Mouse (Mus musculus) CH12F3 (cell line): ENCODE measurements around the gene Atg14.
"Not testable (repeated sequence)": the region's sequence is repeated elsewhere in the genome, so short reads cannot be mapped to it uniquely, and the experiment has no call there.

Source experiments
- in situ Hi-C: fragments of 300-500 bp; cut with MboI; formaldehyde crosslinking; loops from 2 replicates; pipeline ENCODE4 v1.14.3; 2020; ENCODE audit warnings: low sequenced_read_pairs

Gene Atg14

DNA sequence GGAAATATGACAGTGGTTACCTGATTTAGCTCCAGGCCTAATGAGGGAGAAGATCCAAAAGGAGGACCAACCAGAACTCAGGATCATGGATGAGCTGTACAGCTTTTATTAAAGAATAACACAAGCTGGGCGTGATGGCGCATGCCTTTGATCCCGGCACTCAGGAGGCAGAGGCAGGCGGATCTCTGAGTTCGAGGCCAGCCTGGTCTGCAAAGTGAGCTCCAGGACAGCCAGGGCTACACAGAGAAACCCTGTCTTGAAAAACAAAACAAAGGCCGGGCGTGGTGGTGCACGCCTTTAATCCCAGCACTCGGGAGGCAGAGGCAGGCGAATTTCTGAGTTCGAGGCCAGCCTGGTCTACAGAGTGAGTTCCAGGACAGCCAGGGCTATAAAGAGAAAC, at the start of gene Atg14:
Atg14 (minus strand) TSS at position 101 of the 400 bp plus-strand sequence.
- in situ Hi-C loops = not testable (repeated sequence)

- in situ Hi-C loops = no loop called here
Observed at GRCm38 (mm10) chr14:47618891-47619290, 48.4 kb upstream of the Atg14 start.

- in situ Hi-C loops = no loop called here
Observed at GRCm38 (mm10) chr14:47613254-47613653, 42.8 kb upstream of the Atg14 start.

DNA sequence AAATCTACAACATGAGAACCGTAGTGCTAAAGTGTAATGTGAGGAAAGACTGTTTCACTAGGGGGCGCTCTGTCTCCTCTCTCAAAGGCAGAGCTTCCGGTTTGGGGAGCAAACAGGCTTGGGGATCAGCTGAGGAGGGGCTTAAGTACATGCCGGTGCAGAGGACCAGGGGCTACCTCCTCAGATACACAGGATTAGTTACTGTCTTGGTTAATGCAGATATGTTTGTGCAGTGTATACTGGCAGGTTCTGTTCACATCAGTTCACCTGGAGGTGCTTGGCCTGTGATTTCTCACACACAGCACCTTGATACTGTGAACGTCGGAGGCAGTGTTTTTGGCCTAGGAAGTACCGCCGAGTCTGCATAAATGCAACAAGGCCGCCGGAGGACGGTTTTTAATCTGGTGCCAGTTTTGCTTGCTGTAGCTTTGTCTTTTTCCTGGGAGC, 27.5 kb upstream of the Atg14 start:
- in situ Hi-C loops = loop anchor here (25.0 kb wide), 1 partner anchor 764 kb away; no protein-coding TSS in a partner anchor

DNA sequence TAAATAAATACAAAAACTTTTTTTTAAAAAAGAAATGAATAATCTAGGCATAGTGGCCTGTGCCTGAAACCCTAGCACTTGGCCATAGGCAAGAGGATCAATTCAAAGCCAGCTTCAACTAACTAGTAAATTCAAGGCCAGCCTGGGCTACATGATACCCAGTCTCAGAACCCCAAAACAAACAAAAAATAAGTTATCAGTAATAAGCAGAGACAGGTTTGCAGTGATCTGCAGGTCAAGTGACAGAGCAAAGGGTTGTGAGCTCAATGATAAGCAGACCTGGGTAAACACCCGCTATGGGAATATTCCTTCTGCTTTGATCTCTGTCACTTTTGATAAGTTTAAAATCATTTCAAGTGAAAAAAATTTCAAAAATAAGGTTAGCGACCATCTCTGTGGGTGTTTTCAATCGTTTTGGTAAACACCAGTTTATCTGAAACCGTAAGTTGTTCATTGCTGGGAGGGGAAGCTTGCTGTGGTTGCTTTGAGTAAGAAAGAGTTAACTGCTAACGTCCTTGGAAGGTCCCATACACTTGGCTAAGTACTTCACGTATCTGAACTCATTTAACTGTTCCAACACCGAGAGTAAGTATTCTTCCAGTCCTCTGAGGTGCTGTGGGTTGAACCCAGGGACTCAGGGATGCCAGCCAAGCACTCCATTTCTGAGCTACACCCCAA, 24.1 kb upstream of the Atg14 start:
- in situ Hi-C loops = loop anchor here (25.0 kb wide), 1 partner anchor 768 kb away; no protein-coding TSS in a partner anchor

- in situ Hi-C loops = loop anchor here (25.0 kb wide), 1 partner anchor 772 kb away; no protein-coding TSS in a partner anchor
Observed at GRCm38 (mm10) chr14:47590391-47590975, 20.0 kb upstream of the Atg14 start.

DNA sequence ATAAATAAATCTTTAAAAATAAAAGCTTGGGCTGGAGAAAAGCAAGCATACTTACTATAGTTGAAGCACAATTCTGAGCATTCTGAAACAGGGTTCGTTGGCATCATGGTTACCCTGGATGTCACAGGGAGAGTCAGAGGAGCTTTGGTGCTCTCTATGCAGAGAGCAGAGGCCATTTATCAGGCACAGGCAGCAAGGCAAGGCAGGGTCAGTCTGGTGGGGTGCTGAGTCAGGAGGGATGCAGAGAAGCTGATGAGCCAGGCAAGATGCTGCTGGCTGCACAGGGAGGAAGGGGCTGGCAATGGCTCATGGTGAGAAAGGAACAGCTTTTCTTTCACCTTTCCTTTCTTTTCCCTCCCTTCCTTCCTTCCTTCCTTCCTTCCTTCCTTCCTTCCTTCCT, 19.0 kb upstream of the Atg14 start:
- in situ Hi-C loops = loop anchor here (25.0 kb wide), 1 partner anchor 773 kb away; no protein-coding TSS in a partner anchor

GRCm38 (mm10) chr14:47584346-47584745, 13.9 kb upstream of the Atg14 start:
- in situ Hi-C loops = loop anchor here (25.0 kb wide), 1 partner anchor 778 kb away; no protein-coding TSS in a partner anchor

DNA sequence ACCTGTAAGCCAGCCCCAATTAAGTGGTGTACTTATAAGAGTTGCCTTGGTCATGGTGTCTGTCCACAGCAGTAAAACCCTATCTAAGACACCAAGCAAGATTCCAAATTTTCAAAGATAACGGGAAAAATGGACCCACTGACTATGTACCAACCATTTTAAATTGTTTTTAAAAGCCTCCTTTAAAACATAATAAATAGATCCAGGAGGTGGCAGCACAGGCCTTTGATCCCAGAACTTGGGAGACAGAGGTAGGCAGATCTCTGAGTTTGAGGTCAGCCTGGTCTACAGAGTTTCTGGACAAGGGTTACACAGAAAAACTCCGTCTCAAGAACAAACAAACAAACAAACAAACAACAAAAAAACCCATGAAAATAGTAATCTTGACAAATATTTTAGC, 11.2 kb upstream of the Atg14 start:
- in situ Hi-C loops = loop anchor here (25.0 kb wide), 1 partner anchor 781 kb away; no protein-coding TSS in a partner anchor

GRCm38 (mm10) chr14:47581280-47581679, 10.8 kb upstream of the Atg14 start:
- in situ Hi-C loops = loop anchor here (25.0 kb wide), 1 partner anchor 781 kb away; no protein-coding TSS in a partner anchor

DNA sequence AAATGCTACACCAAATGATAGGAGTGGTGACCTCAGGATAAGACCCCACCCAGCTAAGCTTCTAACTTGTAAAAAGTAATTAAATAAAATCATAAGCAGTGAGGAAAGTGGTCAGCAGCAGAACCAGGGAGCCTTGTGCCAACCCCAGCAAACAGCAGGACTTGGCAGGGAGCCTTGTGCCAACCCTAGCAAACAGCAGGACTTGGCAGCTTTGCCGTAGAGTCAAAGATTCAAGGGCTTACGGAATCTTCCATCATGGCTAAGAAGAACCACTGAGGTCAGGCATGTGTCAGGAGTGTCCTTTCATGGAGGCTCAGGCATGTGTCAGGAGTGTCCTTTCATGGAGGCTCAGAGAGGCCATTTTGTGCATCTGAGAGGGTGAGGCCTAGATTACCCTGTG, 7.6 kb upstream of the Atg14 start:
- in situ Hi-C loops = loop anchor here (25.0 kb wide), 1 partner anchor 784 kb away; no protein-coding TSS in a partner anchor

DNA sequence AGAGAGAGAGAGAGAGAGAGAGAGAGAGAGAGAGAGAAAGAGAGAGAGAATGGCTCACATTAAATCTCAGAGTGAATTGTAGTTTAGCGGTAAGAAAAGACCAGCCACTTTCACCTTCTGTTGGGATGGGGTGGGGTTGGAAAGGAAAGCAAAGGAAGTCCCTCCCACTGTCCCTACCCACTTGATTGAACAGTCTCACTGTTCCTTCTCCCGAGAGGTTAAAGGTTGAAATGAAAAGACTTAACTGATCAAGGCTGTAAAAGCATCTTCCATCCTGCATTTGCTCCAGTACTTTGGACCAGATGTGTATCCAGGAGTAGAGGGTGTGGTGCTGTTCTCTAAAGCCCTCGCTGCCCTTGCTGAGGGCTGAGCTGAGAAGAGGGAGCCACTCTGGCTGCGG, 6.2 kb upstream of the Atg14 start:
- in situ Hi-C loops = loop anchor here (25.0 kb wide), 1 partner anchor 786 kb away; no protein-coding TSS in a partner anchor

DNA sequence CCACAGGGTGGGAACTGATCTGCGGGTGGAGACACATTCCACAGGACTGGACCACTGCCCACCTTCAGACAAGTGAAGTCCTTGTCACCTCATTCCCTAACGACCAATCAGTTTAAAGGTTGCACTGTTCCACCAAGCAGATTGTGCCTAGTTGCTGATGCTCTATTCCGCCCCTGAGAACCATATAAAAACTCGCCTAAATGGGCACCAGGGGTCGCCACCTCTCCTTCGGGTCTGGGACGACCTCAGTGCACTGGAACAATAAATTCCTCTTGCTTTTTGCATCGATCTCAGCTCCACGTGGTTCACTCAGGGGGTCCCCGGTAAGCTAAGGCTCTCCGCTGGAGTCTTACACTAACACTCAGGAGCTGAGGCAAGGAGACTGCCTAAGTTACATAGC, 4.3 kb upstream of the Atg14 start:
- in situ Hi-C loops = loop anchor here (25.0 kb wide), 1 partner anchor 788 kb away; no protein-coding TSS in a partner anchor

DNA sequence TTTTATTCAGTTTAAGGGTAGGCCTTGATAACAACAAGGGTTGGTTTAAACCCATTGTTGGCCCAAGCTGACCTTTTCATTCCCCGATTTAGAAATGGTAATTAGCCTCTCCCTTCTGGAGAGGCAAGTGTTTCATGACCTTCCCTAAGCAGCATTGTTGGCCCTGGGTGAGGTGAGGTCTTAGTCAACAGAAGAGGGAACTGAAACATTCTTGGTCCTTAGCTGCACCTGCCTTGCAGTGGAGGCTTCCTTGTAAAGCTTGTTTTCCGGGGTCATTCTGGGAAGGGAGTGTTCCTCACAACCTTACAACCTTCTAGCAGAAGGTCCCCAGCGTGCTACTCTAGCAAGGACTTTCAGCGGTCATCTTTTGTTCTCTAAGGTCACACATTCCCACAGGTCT, 2.3 kb upstream of the Atg14 start:
- in situ Hi-C loops = no loop called here

GRCm38 (mm10) chr14:47567962-47568652, 2.3 kb downstream of the Atg14 start:
- in situ Hi-C loops = no loop called here

DNA sequence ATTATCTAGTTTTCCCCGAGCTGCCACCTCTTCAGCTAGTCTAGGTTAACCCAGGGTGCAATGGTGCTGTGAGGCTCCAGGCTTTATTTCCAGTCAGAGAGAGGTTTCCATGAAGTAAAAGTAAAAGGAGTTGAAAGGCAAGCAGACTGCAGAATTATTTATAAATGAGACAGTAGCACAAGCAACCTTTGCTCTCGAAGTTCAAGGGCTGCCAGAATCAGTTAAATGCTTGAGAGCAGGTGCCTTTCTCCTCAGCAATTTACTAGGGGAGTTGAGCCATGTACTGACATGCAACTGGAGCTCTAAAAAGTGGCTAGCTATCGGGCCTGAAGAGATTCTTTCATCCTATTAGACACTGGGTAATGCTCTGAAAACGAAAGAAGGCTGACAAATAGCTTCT, 7.3 kb downstream of the Atg14 start:
- in situ Hi-C loops = no loop called here

DNA sequence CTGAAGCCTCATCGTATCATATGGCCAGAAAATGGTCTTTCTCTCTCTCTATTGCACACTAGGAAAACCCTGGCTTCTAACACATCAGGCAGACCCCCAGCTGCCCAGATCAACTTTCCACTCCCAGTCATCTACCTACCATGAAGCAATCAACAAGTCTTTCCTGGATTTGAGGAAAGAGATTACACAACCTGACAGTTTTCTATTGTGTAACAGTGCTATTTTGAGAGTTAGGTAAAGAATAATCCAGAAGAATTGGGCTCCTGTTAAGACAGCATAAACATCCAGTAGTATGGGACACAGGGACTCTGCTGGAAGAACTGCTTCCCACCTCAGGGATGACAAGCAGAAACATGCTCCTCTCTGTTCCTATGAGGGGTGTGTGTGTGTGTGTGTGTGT, 7.9 kb downstream of the Atg14 start:
- in situ Hi-C loops = no loop called here

- in situ Hi-C loops = no loop called here
Observed at GRCm38 (mm10) chr14:47560714-47561113, 9.7 kb downstream of the Atg14 start.

- in situ Hi-C loops = no loop called here
Observed at GRCm38 (mm10) chr14:47555225-47555624, 15.2 kb downstream of the Atg14 start.

GRCm38 (mm10) chr14:47554236-47554635, 16.2 kb downstream of the Atg14 start:
- in situ Hi-C loops = no loop called here

GRCm38 (mm10) chr14:47553380-47553779, 17.1 kb downstream of the Atg14 start:
- in situ Hi-C loops = no loop called here
